8 mouse cellular contexts compared by ENCODE assay signal in genomic region chr5:27651879-27652814, GRCm38 (mm10).
DNase-seq lines count a peak whose midpoint lies in the region; ATAC-seq and TF ChIP-seq lines count a peak whose summit lies in the region.
"Had no signal": no experiment of that assay in that cellular context is flagged by ENCODE, and none has a peak within 500 bp of the region (broad histone marks: within the 10 kb centered on the region; RNA-seq: fewer than 3 reads in every experiment).

No protein-coding gene starts in this region.

- H3K9me3 ChIP-seq in kidney, embryonic 16.5 days (ENCODE audit: low read length): no peaks in the 10 kb centered on the region
- H3K9me3 ChIP-seq in midbrain, embryonic 12.5 days: no peaks in the 10 kb centered on the region
- H3K9me3 ChIP-seq: heart, embryonic 13.5 days had no signal

- TF ChIP-seq POLR2A in cortical plate, adult 2 months (IDR thresholded peaks at IDR 0.05; ENCODE audit: extremely low read depth, insufficient read depth, low read length): no peak

- no peak overlapping the region for H3K9ac ChIP-seq in kidney, embryonic 16.5 days (replicated peaks; ENCODE audit: low read length)
- no peak overlapping the region for H3K9ac ChIP-seq in midbrain, embryonic 12.5 days (replicated peaks)
- H3K9ac ChIP-seq: heart, embryonic 13.5 days had no signal

- H3K4me2 ChIP-seq in kidney, embryonic 16.5 days (replicated peaks; ENCODE audit: low read depth, low read length): no peak overlapping the region
- H3K4me2 ChIP-seq in midbrain, embryonic 12.5 days (replicated peaks): no peak overlapping the region
- H3K4me2 ChIP-seq: heart, embryonic 13.5 days had no signal

- H3K4me1 ChIP-seq in cortical plate, adult 2 months (ENCODE audit: control insufficient read depth, insufficient read depth, low read length): peaks cover 5% of the 10 kb centered on the region; the same call in 1 of the 2 replicates
- H3K4me1 ChIP-seq in kidney, embryonic 16.5 days (ENCODE audit: insufficient read depth, low read length): no peaks in the 10 kb centered on the region; the same call in 1 of the 2 replicates
- 0 out of 2 replicates have a peak, but pooled peaks cover 3% of the 10 kb centered on the region for H3K4me1 ChIP-seq in midbrain, embryonic 12.5 days
- H3K4me1 ChIP-seq: heart, embryonic 13.5 days had no signal

- H3K36me3 ChIP-seq in kidney, embryonic 16.5 days (ENCODE audit: insufficient read depth, low read length): no peaks in the 10 kb centered on the region
- no peaks in the 10 kb centered on the region for H3K36me3 ChIP-seq in midbrain, embryonic 12.5 days
- H3K36me3 ChIP-seq: heart, embryonic 13.5 days had no signal

- 56% methylated on average over 8 of the region's 8 CpGs for WGBS in kidney, embryonic 16.5 days
- 58% methylated on average over 8 of the region's 8 CpGs for WGBS in midbrain, embryonic 12.5 days

- H3K27me3 ChIP-seq in kidney, embryonic 16.5 days (ENCODE audit: insufficient read depth, low read length): no peaks in the 10 kb centered on the region
- no peaks in the 10 kb centered on the region for H3K27me3 ChIP-seq in midbrain, embryonic 12.5 days
- H3K27me3 ChIP-seq: heart, embryonic 13.5 days had no signal

- H3K27ac ChIP-seq in cortical plate, adult 2 months (ENCODE audit: insufficient read depth, low read length): no peak overlapping the region
- no peak overlapping the region for H3K27ac ChIP-seq in kidney, embryonic 16.5 days (ENCODE audit: low read length)
- no peak overlapping the region for H3K27ac ChIP-seq in midbrain, embryonic 12.5 days (replicated peaks)
- H3K27ac ChIP-seq: heart, embryonic 13.5 days had no signal

- peak; percentile 51 for TF ChIP-seq CTCF in cortical plate, adult 2 months (IDR thresholded peaks at IDR 0.05; ENCODE audit: extremely low read depth, insufficient read depth, low read length)

- peak; percentile 33; the same call in 1 of the 2 replicates for ATAC-seq in kidney, embryonic 16.5 days (ENCODE audit: low FRiP score, low TSS enrichment)
- 0 out of 2 replicates have a peak, but pooled peaks have one; percentile 44 for ATAC-seq in midbrain, embryonic 12.5 days (ENCODE audit: low FRiP score, low read depth)

- no peak overlapping the region for H3K4me3 ChIP-seq in cortical plate, adult 2 months (ENCODE audit: insufficient read depth, low read length)
- H3K4me3 ChIP-seq in kidney, embryonic 16.5 days (ENCODE audit: low read length): no peak overlapping the region
- no peak overlapping the region for H3K4me3 ChIP-seq in midbrain, embryonic 12.5 days
- H3K4me3 ChIP-seq: heart, embryonic 13.5 days had no signal

- peak; percentile 50 for DNase-seq in right cerebral cortex, postnatal 14 days
- no peak for DNase-seq in right cerebral cortex, postnatal 25 days
- peak; percentile 63 for DNase-seq in adrenal gland, adult 2 months
- no peak for DNase-seq in spleen, postnatal 36 days (ENCODE audit: low spot score in 2 of 2)

Comparison
In these comparisons a context has a peak if more than half of its experiments do, and no peak if none do; other contexts are left out.
1. DNase-seq: peak in right cerebral cortex, postnatal 14 days (single experiment) and adrenal gland, adult 2 months (single experiment); none in right cerebral cortex, postnatal 25 days (single experiment) and spleen, postnatal 36 days (0 of 2).